Mouse (Mus musculus) testis, postnatal 14 days (tissue): ENCODE results near the gene Art3.

ENCODE experiments used
- DNase-seq: peaks from one replicate; pipeline ENCODE4 v3.0.0; 2021; ENCODE audit warnings: low spot score

Art3 gene

DNA sequence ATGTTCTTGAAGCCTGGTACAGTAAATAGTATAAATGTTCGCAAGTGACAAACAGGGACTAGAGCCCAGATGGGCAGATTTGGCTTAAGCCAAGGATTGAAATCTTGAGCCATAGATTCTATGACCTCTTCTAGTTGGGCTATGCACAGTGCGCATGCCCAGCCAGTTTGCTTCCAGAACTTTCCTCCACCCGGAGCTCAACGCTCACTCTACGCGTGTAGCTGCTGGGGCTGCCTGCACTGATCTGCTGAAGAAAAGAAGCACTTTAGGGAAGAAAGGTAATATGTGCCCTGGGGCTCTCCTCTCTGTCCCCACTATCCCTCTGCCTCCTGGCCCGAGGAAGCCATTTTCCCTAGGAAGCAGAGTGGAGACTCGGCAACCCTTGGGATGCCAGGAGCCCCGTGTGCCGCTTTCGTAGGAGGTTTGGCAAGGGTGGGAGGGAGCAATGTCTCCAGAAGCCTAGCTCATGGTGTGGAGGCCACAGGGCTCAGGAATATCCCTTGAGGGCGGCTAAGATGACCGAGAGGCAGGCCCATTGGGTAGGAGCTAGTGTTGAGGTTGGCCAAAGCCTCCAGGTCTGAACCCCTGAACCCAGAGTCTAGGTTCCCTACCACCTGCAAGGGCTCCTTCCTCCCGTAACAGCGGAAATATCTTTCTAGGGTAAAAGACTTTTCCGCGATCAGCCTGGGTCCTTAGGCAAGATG, at the start of gene Art3:
Gene Art3, plus strand, starts transcription at position 193 of the 704 bp plus-strand sequence.
- no peak for DNase-seq

DNA sequence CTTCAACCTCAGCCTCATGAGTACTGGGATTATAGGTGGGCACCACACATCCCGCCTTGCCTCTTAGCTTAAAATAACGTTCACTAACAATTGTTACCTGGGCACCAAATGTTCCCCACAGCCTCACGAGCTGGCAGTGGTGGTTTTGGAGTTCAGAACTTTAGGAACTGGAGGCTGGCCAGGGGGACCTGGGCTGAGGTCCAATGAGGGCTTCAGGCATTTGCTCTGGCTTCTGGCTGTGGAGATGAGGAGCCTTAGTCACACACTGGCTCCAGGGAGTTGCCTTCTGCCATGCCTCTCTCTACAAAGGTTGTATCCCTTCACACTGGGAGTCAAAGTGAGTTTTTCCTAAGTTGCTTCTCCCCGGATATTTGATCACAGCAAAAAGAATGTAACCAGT, 49.1 kb upstream of the Art3 start:
- DNase-seq: no peak

DNA sequence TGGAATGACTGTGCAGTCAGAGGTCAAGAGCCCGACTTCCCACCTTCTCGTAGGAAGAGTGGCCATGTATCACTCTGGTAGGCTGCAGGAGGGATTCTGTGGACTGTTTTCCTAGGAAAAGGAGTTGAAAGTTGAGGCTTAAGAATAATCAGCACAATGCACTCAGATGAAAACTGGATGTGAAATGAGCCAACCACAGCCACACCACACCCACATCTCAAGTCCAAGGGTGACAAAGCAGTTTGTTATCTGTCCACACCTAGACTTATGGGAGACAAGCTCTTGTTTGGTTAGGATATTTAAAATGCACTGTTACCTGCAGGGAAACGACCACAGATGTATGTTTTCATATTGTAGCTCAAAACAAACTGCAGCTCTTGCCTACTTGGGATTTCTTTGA, 48.5 kb upstream of the Art3 start:
- DNase-seq: no peak

DNA sequence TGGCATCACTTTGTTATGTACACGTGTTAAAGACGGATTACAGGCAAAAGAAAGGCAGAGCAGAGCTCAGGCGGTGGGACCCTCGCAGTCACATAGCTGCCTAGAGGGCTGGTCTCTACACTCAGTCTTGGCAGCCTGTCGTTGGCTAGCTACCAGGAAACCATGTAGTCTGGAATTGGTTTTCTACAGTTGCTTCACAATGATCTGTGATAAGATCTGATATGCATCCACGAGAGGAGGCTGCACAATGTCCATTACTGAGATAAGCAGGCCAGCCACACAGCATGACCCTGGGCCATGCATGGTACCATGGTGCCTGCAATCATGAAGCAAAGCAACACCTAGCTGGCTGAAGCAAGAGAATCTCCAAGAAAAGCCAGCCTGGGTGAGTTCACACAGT, 43.8 kb upstream of the Art3 start:
- DNase-seq: no peak

DNA sequence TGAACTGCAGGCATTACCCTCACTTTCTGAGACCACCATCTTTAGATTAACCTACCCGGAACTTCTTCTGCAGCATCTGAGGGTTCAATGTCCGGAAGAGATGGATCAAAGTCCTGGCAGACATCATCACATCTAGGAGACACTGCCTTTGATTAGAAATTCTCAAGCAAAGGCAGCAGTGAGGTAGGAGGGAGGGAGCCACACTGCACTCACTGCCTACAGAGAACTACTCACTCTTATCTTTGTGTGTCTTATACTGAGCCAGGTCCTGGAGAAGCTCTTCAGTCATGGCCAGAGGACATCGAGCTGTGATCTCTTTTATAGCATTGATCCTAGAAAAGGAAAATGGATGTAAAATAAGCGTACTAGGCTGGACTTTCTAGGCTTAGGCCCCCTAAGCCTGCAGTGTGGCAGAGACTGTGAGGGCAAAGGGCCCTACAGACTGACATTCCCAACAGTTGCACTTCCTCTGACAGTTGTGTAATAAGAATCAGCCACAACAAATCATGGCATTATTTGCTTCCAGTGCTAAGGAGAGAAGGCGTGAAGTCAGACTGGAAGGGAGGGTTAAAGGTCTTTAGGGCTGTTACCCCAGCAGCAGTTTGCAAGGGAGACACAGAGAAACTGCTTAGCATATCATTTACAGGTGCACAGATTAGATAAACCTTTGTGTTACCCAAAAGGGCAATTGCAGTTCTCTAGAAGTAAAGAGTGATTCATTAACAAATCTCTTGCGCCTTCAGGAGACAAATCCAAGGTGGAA, 39.8 kb upstream of the Art3 start:
- DNase-seq: no peak

DNA sequence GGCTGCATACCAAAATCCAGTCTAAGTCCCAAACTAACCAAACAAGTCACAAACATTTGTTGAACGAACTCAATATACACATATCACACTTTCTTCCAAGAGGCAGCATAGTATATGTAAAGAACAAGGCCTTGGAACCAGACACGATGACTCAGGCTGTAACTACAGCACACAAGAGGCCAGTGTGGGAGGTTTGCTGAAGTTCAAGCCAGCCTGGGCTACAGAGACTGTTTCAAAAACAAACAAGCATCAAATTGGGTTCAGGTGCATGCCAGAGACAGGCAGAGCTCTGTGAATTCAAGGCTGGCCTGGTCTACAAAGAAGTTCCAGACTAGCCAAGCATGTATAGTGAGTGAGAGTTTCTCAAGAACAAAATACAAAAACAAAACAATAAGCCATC, 37.1 kb upstream of the Art3 start:
- no peak for DNase-seq

DNA sequence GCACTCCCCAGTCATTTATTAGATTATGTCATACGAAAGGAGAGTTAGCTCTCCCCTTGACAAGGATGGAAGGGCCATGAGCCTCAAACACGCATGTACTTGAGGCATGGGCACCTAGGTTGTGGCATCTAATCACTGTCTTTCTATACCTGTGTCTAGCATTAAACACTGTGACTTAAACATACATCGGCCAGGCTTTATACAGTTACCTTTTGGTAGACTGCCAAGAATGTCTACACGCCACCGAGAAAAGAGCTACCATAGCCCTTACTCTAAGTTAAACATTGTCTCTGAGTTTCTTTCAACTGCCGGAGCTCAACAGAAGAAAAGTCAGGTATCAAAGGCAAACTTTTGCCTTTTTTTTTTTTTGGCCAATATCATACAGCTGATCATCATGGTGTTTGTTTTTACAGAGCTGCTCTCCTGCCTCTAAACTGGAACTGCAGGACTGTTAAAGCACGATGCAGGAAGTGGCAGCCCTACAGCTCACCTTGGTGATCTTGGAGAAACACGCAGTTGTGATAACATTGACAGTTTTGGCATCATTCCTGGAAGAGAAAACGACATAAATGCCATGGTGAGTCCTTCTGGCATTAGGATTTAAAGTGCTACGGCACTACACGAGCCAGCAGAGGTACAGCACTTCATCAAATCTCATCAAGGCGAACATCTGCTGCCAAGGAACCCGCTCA, 29.3 kb upstream of the Art3 start:
- DNase-seq: no peak

DNA sequence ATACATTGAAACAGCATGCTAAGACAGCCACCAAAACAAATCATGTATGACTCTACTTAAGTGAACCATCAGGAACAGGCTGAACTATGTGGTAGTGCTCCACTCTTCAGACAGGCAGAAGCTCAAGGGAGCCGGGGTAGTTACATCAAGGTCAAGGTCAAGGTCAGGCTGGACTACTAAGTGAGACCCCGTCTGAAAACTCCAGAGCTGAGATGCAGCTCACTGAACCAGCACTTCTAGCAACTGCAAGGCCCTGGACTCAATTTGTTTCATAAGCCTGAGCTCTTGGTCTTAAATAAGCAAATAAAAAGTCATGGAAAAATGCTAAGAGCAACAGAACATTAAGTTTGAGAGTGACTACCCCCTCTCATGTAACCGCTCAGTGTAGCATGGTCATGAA, 27.3 kb upstream of the Art3 start:
- DNase-seq: no peak

DNA sequence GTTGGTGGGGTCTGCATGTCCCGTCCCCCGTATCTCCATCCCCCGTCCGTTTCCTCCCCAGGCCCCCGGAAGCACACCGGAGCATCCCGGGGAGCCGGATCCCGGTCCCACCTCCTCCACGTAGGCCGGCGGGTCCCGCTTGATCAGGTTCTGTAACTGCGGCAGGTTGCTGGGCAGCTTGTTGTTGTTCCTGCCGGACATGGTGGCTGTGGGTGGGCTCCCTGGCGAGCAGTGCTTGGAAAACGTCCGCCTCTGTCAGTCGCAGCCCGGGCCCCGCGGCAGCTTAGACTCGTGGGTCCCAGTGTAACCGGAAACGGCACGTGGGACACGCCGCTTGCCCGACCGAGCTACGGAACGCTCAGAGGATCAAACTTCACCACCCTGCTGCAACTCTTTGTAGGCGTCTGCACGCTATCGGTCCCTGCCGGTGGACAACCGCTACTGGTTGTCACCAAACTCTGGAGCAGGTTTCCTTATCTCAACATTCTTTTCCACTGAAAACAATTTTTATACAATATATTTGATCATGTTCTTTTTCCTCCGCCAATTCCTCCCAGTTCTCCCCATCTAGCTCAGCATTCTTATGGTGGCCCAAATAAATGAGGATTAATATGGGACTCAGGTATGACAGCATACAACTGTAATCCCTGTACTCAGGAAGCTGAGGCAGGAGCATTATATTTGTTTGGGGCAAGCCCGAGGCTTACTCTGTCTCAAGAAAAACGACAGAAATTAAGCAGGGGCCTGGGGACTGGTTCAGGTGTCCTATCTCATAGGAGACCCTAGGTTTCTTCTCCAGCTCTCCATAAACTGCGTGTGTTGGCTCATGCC, 21.7 kb upstream of the Art3 start, which contains the start of gene Sdad1:
Gene Sdad1, minus strand, starts transcription at position 799 of the 831 bp plus-strand sequence.
- peak; percentile 94 for DNase-seq

DNA sequence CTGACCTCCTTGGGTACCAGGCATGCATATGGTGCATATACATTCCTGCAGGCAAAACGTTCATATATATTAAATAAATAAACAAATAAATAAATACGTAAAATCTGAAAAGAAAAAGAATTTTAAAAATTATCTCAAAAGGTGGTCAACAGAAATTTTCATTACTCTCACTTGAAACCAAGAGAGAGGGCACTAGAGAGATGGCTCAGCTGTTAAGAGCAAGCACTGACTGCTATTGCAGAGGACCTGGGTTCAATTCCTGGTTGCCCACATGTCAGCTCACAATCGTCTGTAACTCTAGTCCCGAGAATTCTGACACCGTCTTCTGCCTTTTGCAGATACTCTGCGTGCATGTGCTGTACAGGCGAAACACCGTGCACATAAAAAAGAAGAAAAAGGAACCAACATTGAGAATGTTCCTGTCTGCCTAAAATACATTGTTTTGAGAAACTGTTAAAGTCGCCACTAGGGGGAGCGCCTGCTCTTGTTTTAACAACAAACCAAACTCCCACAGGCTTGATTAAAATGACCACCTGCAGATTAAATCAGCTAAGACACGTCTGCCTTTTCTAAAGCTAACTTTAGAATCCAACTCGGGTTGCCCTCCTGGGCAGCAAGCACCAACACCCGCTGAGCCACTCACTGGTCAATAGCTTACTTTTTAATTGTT, 19.4 kb upstream of the Art3 start:
- DNase-seq: peak; percentile 77

DNA sequence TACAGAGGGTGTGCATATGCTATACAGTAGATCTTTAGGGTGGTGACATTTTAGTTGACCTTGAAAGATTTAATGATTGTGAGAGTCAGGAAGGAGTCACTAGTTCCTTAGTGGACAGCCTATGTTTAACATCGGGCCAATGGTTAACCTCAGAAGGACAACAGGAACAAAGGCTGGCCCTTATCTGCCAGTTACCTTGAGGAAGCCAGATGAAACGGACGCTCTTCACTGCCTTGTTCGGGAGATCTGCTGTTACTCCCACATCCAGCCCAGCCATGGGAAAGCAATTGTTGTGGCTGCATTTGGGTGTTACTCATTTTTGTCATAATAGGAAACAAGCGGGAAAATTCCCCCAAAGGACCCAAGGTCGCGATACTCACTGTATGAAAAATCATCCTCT, 17.9 kb upstream of the Art3 start:
- no peak for DNase-seq

DNA sequence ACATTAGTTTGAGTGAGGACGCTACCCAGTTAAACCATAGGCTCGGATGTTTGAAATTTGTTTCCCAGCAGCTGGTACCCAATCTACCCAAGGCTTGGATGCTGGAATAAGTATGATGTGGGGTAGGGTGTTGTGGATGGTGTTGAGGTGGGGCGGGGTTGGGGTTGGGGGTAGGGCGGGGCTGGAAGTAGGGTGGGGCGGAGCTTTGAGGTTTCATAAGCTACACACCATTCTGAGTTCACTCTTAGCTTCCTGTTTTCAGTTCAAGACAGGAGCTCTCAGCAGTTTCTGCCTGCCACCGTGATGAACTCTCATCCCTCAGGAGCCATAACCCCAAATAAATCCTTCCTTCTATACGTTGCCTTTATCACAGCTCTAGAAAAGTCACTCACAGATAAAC, 13.5 kb upstream of the Art3 start:
- DNase-seq: no peak

DNA sequence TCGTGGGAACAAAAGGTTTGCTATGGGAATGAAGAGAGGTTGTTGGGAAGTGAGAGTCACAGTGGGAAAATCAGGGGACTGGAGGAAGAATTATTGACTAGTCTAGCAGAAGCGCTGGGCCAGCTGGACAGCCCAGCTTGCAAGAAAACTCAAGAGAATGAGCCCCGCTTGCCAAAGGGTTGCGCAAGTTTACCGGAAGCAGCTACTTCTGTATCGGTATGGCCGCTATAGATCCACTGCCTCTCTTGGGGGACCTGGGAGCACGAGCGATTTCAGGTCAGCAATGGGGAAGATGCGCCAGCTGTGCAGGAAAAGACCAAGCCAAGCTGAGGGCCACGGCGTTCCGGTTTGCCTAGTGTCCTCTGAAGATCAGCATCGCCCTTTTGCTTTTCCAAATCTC, 13.0 kb upstream of the Art3 start:
- no peak for DNase-seq

DNA sequence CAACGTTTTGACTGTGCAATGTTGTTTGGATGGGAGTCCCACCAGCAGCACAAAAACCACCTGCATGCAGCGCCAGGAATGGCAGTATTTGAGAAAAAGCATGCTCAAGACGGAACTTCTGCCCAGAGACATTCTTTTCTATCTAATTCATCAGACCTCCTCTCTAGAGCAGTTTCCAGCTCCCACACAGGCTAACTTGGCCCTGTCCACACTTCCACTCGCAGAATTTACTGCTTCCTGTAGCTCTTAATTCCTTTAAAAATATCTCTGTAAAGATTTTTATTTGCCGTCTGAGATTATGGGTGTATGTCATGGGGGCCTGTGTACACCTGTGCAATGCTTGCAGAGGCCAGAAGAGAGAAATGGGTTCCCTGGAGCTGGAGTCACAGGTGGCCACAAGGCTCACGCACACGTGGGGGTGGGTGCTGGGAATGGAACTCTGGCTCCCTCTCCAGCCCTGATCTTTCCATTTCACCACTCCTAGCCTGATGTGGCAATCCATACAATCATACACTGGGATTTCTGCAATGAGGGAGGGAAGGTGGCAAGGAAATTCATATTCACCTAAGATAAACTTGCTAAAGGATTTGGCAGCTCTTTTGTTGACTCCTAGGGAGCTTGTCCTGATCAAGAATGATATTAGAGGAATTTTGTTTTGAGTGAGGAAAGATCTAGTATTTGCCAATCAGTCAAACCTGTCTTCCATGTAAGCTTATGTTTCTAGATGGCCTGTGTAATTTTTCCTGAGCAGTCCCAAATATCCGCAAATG, 9.8 kb upstream of the Art3 start:
- DNase-seq: no peak

DNA sequence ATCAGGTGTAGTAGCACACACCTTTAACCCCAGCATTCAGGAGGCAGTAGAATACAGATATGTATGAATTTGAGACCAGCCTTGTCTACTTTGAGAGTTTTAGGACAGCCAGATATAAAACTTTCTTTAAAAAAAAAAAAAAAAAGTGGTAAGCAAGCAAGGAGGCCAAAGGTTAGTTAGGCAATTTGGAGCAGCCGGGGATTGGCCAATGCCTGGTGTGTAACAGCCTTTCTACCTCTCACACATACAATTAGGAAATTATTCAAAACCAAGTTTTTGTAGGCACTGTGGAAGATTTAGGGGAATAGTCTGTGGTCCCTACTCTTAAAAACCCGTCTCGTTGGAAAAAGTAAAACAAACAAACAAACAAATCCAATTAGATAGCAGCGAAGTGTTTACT, 9.0 kb upstream of the Art3 start:
- DNase-seq: no peak

DNA sequence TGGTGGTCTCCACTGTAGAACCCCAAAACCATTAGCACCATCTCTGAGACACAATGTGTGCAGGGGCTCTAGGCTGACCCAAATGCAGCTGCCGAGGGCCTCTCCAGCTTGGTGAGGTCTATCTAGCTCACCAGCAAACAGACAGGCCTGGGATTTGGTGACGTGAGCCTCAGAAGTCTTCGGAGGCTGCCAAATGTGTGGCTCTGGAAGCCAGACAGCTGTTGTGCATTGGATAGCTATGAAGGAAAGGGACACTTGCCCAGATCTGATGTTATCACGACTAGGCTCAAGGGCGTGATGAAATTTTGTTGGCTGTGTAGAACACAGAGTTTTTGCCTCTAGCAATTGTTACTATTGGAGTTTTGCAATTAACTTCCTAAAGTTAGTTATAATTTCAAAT, 8.4 kb upstream of the Art3 start:
- peak; percentile 65 for DNase-seq

DNA sequence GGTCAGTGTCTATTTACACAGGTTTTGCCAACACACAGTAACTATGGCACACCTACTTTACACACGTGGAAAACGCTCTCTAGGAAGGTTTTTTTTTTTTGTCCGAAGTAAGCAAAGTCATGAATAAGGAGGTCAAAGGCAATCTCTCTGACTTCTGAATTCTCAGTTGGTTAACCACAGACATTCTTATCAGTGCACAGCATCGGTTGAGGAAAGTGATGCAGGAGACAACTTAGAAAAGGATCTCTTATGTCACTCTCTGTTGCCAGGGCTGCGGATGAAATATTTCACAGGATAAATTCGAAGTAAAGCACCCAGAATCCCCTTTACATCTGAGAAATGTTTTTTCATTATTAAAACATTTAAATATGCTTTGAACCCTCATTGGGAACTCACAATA, 4.3 kb upstream of the Art3 start:
- no peak for DNase-seq

DNA sequence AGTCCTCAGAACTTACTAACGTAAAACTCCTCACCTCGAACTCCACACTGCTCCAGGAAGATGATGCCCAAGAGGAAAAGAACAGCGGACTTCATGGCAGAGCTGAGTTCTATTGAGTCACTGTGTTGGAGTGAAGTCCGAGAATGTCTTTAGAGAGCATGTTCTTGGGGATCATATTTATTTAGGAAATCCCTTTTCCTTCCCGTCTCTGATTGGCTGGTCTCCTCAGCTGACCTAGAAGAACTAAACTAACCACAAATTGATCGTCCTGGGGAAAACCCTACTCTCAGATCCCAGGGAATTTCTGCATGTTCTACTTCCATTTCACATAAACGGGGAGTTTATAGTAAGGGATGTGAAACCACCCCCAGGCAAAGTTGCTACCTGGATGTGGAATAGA, 3.7 kb upstream of the Art3 start, which contains the start of gene Cxcl9:
Gene Cxcl9, minus strand, starts transcription at position 151 of the 400 bp plus-strand sequence.
- no peak for DNase-seq

DNA sequence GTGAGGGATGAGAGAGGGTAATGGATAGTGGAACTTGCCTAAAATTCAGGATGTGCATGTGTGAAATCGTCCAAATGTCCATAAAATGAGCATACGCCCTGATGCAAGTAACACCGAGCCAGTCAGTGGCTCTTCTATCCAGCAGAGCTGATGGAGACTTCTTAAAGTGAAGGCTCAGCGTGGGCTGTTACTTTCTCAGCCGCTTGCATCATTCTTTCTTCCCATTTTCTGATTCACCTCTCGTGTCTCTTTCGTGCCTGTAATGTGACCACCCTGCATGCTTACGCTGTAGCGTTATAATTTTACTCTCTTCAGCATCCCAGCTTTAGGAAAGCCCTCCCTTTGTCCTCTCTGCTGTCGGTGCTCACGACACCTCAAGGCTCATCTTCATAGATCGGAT, 505 bp upstream of the Art3 start:
- DNase-seq: no peak

DNA sequence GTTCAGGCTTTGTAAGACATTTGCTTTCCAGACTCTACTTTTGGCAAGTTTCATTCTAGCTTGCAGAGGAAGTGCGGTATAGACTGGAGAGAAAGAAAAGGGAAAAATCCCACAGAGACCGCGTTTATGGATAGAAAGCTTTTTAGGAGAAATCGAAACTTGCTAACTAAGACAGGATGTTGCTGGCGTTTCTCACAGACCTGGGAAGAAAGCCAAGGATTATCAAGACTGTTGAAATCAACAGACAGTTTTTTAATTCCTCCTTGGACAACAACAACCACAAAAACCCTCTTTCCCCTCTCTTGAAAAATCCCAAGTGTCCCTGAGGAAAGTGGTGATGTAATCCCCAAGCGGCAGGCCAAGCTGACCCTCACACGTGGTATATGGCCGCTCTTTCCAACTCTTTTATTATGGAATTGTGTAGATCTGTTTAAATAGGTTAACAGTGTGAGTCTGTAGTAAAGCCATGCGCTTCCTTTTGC, 773 bp downstream of the Art3 start:
- DNase-seq: peak; percentile 35

DNA sequence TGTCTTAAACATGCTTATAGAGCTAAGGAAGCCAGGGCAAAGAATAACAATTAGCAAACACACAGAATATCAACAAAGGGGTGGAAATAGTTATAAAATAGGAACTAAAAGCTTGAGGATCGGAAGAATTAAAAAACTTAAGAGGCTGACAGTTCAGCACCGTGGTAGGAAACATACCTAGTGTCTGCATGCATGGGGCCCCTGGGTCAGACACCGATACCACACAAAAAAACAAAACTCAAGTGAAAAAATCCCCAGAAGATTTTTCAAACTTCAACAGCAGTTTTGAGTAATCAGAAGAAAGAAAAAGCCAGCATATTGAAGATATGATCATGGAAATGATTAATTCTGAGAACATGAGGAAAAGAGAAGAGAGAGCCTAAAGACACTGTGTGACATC, 5.1 kb downstream of the Art3 start:
- DNase-seq: no peak
